Mouse (Mus musculus): ENCODE measurements around the gene Atp6v0a1. TPM values are rescaled to one million over a fixed set of nuclear protein-coding genes. Genes with fewer than 3 reads are reported as not detected.

Atp6v0a1 gene
- polyA plus RNA-seq, 1 experiment = 33.7 TPM

DNA sequence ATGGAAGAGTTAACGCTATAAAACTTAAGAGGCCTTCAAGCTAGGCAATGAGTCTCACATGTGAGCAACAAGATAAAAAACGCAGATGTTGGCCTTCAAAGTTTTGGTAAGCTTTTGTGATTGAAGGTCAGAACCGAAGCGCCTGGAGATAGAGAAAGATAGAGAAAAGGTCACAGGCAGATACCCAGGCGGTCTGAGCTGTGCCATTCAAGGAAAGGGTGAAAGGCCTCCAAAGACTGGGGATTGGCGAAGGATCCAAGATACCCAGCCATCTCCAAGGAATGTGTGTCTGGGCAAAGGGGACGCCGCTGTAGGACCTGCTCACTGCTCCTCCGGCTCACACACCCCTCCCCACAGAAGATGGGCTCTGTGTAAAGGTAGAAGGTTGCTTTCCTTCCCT lies 55.8 kb downstream of the Atp6v0a1 start:
- Histone ChIP-seq H3K9ac (ENCODE audit: low read depth, poor library complexity, severe bottlenecking) (no peak overlapping the region), H3K4me1 (ENCODE audit: control insufficient read depth, insufficient read depth, low read length) (peaks cover 4% of the 10 kb centered on the region), H3K4me3 (ENCODE audit: low read depth, low read length) (no peak overlapping the region), H3K27me3 (ENCODE audit: control insufficient read depth, insufficient read depth, low read length, poor library complexity, severe bottlenecking) (no peaks in the 10 kb centered on the region), H3K36me3 (ENCODE audit: control insufficient read depth, insufficient read depth, low read length, poor library complexity, severe bottlenecking) (no peaks in the 10 kb centered on the region), H3K27ac (ENCODE audit: insufficient read depth, low read length) (no peak overlapping the region), H3K9me3 (replicated peaks; ENCODE audit: control insufficient read depth, insufficient read depth, low read length, poor library complexity, severe bottlenecking) (no peaks in the 10 kb centered on the region)
- no peak for TF ChIP-seq POLR2A (IDR thresholded peaks at IDR 0.05; ENCODE audit: insufficient read depth, low read length)
- no peak for TF ChIP-seq EP300 (IDR thresholded peaks at IDR 0.05; ENCODE audit: insufficient read depth, low read depth, low read length)
- TF ChIP-seq CTCF (IDR thresholded peaks at IDR 0.05; ENCODE audit: low read depth, low read length) = no peak

DNA sequence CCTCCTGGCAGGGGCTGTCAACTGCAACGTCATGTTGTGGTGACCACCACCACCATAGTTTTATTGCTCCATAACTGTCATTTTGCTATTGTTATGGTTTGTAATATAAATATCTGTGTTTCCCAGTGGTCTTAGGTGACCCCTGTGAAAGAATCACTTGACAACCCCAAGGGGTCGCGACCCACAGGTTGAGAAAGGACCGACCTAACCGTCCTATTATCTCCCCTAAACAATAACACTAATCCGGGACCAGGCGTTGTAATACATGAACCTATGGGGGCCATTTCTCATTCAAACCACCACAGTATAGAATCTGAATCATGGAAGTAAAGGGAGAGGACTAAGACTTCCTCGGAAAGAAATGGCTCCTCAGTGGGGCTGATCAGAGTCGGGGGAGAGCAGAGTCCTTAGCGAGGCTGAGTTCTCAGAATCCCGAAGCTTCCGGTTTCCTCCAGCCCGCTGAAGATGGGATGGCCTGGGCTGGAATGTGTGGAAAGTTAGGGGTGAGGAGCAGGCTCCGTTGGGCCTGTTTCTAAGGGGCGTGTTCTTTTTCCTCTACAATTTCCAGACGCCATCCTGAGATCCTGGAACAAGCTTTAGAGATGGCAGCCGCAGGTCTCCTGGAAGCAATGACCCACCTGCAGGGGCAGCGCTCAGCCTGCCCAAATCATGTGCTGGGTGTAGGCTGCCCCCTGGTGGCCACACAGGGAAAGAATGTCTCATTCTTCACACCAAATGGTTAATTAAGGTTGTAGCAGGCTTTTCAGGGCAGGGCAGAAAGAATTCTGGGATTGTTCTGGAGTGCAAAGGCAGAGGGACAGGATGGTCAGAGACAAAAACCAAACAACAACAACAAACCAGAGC lies 57.5 kb downstream of the Atp6v0a1 start:
- peaks cover 4% of the 10 kb centered on the region for H3K4me1 ChIP-seq (ENCODE audit: control insufficient read depth, insufficient read depth, low read length)
- no peaks in the 10 kb centered on the region for H3K27me3 ChIP-seq (ENCODE audit: control insufficient read depth, insufficient read depth, low read length, poor library complexity, severe bottlenecking)
- H3K4me3 ChIP-seq (ENCODE audit: low read depth, low read length) = peak overlapping the region; percentile 47
- H3K9ac ChIP-seq (ENCODE audit: low read depth, poor library complexity, severe bottlenecking) = no peak overlapping the region; the same call in 1 of the 2 replicates
- H3K27ac ChIP-seq (ENCODE audit: insufficient read depth, low read length) = no peak overlapping the region
- H3K36me3 ChIP-seq (ENCODE audit: control insufficient read depth, insufficient read depth, low read length, poor library complexity, severe bottlenecking) = no peaks in the 10 kb centered on the region
- no peaks in the 10 kb centered on the region for H3K9me3 ChIP-seq (replicated peaks; ENCODE audit: control insufficient read depth, insufficient read depth, low read length, poor library complexity, severe bottlenecking)
- TF ChIP-seq EP300 (IDR thresholded peaks at IDR 0.05; ENCODE audit: insufficient read depth, low read depth, low read length) (no peak), POLR2A (IDR thresholded peaks at IDR 0.05; ENCODE audit: insufficient read depth, low read length) (no peak), CTCF (IDR thresholded peaks at IDR 0.05; ENCODE audit: low read depth, low read length) (peak; percentile 95)

DNA sequence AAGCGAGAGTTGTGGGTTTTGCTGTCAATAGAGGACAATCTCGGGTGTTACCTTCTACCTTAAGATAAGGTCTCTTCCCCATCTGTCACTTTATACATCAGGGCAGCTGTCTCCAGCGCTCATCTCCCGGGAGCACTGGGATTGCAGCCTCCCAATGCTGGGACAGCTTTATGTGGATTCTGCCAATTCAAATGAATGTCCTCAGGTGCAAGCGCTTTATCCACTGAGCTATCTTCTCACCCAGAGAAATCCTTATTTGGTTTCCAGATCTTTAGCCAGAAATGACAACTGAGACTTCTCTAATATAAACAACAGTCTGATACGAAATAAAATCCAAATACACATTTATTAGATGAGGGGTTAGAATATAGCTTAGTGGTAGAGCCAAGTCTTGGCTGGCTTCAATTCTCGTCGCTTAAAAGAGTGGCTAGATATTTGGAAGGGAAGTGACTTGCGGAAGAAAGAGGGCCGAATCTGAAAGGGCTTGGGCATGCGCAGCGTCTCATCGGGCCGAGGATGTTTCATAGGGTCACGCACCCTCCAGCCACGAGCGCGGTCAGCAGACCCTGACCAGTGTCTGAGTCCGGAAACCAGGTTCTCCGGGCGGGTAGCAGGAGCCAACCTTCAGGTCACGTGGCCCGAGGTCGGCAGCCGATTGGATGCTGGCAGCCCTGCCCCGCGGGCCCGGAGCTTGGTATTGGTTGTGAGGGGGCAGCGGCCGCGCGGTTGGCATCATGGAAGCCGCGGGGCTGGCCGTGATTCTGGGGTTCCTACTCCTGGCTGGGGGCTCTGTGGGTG lies 60.3 kb downstream of the Atp6v0a1 start, which contains the start of gene Naglu:
Gene Naglu (plus strand): TSS at position 622 of the 798 bp plus-strand sequence.
- H3K27ac ChIP-seq (ENCODE audit: insufficient read depth, low read length) = no peak within 1 kb of the TSS
- H3K4me1 ChIP-seq (ENCODE audit: control insufficient read depth, insufficient read depth, low read length) = no peaks in the 10 kb centered on the region
- H3K4me3 ChIP-seq (ENCODE audit: low read depth, low read length) = peak within 1 kb of the TSS; percentile 81
- no peaks in the 10 kb centered on the region for H3K9me3 ChIP-seq (replicated peaks; ENCODE audit: control insufficient read depth, insufficient read depth, low read length, poor library complexity, severe bottlenecking)
- H3K9ac ChIP-seq (ENCODE audit: low read depth, poor library complexity, severe bottlenecking) = peak within 1 kb of the TSS; percentile 77
- H3K27me3 ChIP-seq (ENCODE audit: control insufficient read depth, insufficient read depth, low read length, poor library complexity, severe bottlenecking) = no peaks in the 10 kb centered on the region
- peak; percentile 47 for TF ChIP-seq POLR2A (IDR thresholded peaks at IDR 0.05; ENCODE audit: insufficient read depth, low read length)
- no peak; the same call in 1 of the 2 replicates for TF ChIP-seq EP300 (IDR thresholded peaks at IDR 0.05; ENCODE audit: insufficient read depth, low read depth, low read length)
- H3K36me3 ChIP-seq (ENCODE audit: control insufficient read depth, insufficient read depth, low read length, poor library complexity, severe bottlenecking) = no peaks in the 10 kb centered on the region

DNA sequence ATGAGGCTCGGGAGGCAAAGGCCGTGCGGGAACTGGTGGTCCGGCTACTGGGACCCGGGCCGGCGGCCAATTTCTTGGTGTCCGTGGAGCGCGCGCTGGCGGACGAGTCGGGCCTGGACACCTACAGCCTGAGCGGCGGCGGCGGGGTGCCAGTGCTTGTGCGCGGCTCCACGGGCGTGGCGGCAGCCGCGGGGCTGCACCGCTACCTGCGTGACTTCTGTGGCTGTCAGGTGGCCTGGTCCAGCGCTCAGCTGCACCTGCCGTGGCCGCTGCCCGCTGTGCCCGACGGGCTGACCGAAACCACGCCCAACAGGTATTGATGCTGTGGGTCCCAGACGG lies 60.9 kb downstream of the Atp6v0a1 start:
- Histone ChIP-seq H3K9ac (ENCODE audit: low read depth, poor library complexity, severe bottlenecking) (peak overlapping the region; percentile 77), H3K4me1 (ENCODE audit: control insufficient read depth, insufficient read depth, low read length) (no peaks in the 10 kb centered on the region), H3K27ac (ENCODE audit: insufficient read depth, low read length) (no peak overlapping the region), H3K4me3 (ENCODE audit: low read depth, low read length) (peak overlapping the region; percentile 81), H3K9me3 (replicated peaks; ENCODE audit: control insufficient read depth, insufficient read depth, low read length, poor library complexity, severe bottlenecking) (no peaks in the 10 kb centered on the region), H3K36me3 (ENCODE audit: control insufficient read depth, insufficient read depth, low read length, poor library complexity, severe bottlenecking) (no peaks in the 10 kb centered on the region), H3K27me3 (ENCODE audit: control insufficient read depth, insufficient read depth, low read length, poor library complexity, severe bottlenecking) (no peaks in the 10 kb centered on the region)
- no peak for TF ChIP-seq CTCF (IDR thresholded peaks at IDR 0.05; ENCODE audit: low read depth, low read length)

DNA sequence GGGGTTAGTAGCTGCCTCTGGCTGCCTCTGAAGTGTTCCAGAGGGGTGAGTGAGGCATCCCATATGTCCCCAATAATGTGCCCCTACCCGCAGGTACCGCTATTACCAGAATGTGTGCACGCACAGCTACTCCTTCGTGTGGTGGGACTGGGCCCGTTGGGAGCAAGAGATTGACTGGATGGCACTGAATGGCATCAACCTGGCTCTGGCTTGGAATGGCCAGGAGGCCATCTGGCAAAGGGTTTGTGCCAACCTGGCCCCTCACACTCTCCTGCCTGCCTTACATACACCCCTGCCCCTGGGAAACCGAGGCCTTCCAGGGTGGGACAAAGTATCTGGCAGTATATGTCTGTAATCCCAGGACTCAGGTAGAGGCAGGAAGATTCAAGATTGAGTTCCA lies 61.7 kb downstream of the Atp6v0a1 start:
- Histone ChIP-seq H3K9me3 (replicated peaks; ENCODE audit: control insufficient read depth, insufficient read depth, low read length, poor library complexity, severe bottlenecking) (no peaks in the 10 kb centered on the region), H3K4me3 (ENCODE audit: low read depth, low read length) (no peak overlapping the region), H3K27me3 (ENCODE audit: control insufficient read depth, insufficient read depth, low read length, poor library complexity, severe bottlenecking) (no peaks in the 10 kb centered on the region), H3K36me3 (ENCODE audit: control insufficient read depth, insufficient read depth, low read length, poor library complexity, severe bottlenecking) (no peaks in the 10 kb centered on the region), H3K27ac (ENCODE audit: insufficient read depth, low read length) (no peak overlapping the region), H3K4me1 (ENCODE audit: control insufficient read depth, insufficient read depth, low read length) (no peaks in the 10 kb centered on the region), H3K9ac (ENCODE audit: low read depth, poor library complexity, severe bottlenecking) (no peak overlapping the region)
- no peak for TF ChIP-seq EP300 (IDR thresholded peaks at IDR 0.05; ENCODE audit: insufficient read depth, low read depth, low read length)

DNA sequence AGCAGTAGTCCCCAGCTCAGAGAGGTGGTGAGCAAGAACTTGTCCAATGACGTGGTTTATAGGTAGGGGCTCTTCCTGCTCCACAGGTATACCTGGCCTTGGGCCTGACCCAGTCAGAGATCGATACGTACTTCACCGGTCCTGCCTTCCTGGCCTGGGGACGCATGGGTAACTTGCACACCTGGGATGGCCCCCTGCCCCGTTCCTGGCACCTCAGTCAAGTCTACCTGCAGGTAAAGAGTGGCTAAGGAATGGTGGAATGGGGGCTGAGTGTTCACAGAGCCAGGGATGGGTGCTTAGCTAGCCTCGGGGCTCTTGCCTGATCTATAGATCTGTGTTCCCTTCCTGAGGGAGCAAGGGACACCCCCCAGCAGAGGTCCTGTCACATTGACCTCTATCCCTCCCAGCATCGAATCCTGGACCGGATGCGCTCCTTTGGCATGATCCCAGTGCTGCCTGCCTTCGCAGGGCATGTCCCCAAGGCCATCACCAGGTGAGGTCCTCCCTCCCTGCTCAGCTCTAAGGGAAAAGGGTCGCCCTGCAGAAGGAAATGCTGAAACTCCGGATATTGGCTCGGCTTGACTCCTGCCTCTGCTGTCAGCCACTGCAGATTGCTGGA lies 62.7 kb downstream of the Atp6v0a1 start:
- Histone ChIP-seq H3K36me3 (ENCODE audit: control insufficient read depth, insufficient read depth, low read length, poor library complexity, severe bottlenecking) (no peaks in the 10 kb centered on the region), H3K9ac (ENCODE audit: low read depth, poor library complexity, severe bottlenecking) (no peak overlapping the region), H3K27ac (ENCODE audit: insufficient read depth, low read length) (no peak overlapping the region), H3K4me1 (ENCODE audit: control insufficient read depth, insufficient read depth, low read length) (no peaks in the 10 kb centered on the region), H3K4me3 (ENCODE audit: low read depth, low read length) (no peak overlapping the region), H3K9me3 (replicated peaks; ENCODE audit: control insufficient read depth, insufficient read depth, low read length, poor library complexity, severe bottlenecking) (no peaks in the 10 kb centered on the region), H3K27me3 (ENCODE audit: control insufficient read depth, insufficient read depth, low read length, poor library complexity, severe bottlenecking) (no peaks in the 10 kb centered on the region)
- no peak for TF ChIP-seq POLR2A (IDR thresholded peaks at IDR 0.05; ENCODE audit: insufficient read depth, low read length)
- TF ChIP-seq CTCF (IDR thresholded peaks at IDR 0.05; ENCODE audit: low read depth, low read length) = no peak
- TF ChIP-seq EP300 (IDR thresholded peaks at IDR 0.05; ENCODE audit: insufficient read depth, low read depth, low read length) = no peak
